Mouse (Mus musculus) testis, postnatal 10 days (tissue): ENCODE measurements around the gene 2310034G01Rik.

Source experiments
- DNase-seq: peaks from one replicate; pipeline ENCODE4 v3.0.0; 2021; ENCODE audit warnings: low spot score

Gene 2310034G01Rik

GRCm38 (mm10) chr19:46314872-46315742 lies 35.0 kb downstream of the 2310034G01Rik start:
- DNase-seq, result peak; percentile 36

- peak; percentile 72 for DNase-seq
Observed at GRCm38 (mm10) chr19:46314151-46314601, 35.9 kb downstream of the 2310034G01Rik start.

DNA sequence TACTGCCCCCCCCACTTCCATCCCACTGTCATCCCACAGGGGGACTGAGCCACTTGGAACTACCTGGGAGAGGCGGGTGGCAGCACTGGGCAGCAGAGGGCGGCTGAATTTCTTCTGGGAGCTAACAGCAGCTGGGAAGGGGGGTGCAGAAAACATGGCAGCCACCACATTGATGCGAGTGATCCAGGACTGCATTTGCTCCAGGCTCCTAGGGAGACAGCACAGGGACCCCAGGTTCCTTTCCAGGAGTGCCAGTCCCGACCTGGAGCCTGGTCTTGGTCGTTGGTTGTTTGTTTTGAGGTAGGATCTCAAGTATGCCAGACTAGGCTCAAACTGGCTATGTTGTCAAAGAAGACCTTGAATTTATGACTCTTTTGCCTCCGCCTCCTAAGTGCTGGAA lies 36.5 kb downstream of the 2310034G01Rik start:
- peak; percentile 41 for DNase-seq

- peak; percentile 35 for DNase-seq
Observed at GRCm38 (mm10) chr19:46313116-46313515, 37.0 kb downstream of the 2310034G01Rik start.

- DNase-seq, result peak; percentile 42
Observed at GRCm38 (mm10) chr19:46312566-46312965, 37.5 kb downstream of the 2310034G01Rik start.

GRCm38 (mm10) chr19:46311341-46311740 lies 38.8 kb downstream of the 2310034G01Rik start:
- peak; percentile 37 for DNase-seq

GRCm38 (mm10) chr19:46310312-46310865 lies 39.7 kb downstream of the 2310034G01Rik start:
- DNase-seq, result peak; percentile 37

DNA sequence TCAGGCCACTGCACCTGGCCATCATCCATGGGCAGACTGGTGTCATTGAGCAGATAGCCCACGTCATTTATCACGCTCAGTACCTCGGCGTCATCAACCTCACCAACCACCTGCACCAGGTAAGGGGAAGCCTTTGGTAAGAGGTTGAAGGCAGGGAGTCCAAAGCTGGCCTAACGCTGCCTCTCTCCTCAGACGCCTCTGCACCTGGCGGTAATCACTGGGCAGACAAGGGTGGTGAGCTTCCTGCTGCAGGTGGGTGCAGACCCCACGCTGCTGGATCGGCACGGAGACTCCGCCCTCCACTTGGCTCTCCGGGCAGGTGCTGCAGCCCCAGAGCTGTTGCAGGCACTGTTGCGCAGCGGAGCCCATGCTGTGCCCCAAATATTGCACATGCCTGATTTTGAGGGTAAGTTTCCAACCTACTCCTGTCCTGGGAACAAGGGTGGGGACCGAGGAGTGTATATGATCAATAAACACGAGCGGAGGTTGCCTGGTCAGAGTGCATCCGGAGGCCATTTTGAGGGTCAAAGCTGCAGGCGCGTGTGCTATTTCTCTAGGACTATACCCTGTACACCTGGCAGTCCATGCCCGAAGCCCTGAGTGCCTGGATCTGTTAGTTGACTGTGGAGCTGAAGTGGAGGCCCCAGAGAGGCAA lies 40.3 kb downstream of the 2310034G01Rik start:
- peak; percentile 44 for DNase-seq

GRCm38 (mm10) chr19:46308706-46309435 lies 41.2 kb downstream of the 2310034G01Rik start:
- peak; percentile 95 for DNase-seq

- peak; percentile 45 for DNase-seq
Observed at GRCm38 (mm10) chr19:46308303-46308702, 41.8 kb downstream of the 2310034G01Rik start.

DNA sequence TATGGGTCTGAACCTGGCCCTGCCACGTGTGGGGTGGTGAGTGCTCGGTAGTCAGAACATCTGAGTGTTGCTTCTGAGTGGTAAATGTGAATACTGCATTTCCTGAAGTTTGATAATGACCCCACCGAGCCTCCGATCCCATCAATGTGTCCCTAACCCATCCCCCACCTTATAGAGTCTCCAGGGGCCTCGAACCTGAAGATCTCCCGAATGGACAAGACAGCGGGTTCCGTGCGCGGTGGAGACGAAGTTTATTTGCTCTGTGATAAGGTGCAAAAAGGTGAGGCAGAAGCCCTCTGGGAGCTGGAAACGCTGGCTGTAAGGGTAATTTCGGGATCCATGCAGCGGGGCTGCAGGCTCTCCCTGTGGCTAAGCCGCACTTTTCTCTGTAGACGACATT lies 42.3 kb downstream of the 2310034G01Rik start:
- DNase-seq, result peak; percentile 38

DNA sequence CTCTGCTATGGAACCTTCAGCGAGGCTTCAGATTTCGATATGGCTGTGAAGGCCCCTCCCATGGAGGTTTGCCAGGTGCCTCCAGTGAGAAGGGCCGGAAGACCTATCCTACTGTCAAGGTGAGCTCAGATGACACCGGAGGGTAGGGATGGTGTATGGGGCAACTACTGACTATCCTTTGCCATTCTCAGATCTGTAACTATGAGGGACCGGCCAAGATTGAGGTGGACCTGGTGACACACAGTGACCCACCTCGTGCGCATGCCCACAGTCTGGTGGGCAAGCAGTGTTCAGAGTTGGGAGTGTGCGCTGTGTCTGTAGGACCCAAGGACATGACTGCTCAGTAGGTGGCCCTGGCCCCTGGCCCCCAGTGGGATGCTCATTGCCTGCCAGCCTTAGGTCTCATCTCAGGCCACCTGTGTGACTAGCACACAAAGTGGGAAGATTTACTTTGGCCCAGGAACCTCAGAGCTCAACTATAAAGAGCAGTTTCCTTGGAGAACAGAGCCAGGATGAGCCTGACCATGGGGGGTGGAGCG lies 43.3 kb downstream of the 2310034G01Rik start:
- peak; percentile 45 for DNase-seq

GRCm38 (mm10) chr19:46306268-46306610 lies 43.9 kb downstream of the 2310034G01Rik start:
- no peak for DNase-seq

GRCm38 (mm10) chr19:46305432-46306267 lies 44.5 kb downstream of the 2310034G01Rik start:
- DNase-seq, result peak; percentile 96

DNA sequence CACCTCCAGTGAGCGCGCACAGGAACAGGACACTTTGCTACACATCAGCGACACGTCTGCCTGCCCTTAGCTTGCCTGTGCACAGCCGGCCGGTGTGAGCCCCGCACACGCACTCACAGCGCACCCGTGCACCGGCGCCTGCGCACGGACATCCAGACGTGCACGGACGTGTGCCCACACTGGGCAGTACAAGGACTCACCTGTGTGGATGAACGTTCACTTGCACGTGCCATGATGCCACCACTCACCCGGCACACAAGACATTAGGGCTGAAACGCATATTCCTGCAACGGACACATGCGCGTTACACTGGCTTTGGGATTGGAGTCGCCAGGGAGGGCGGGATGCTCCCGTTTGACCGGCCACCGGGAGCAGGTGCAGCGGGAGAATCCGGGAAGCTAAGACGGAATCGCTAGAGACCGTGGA lies 45.2 kb downstream of the 2310034G01Rik start:
- DNase-seq, result no peak

DNA sequence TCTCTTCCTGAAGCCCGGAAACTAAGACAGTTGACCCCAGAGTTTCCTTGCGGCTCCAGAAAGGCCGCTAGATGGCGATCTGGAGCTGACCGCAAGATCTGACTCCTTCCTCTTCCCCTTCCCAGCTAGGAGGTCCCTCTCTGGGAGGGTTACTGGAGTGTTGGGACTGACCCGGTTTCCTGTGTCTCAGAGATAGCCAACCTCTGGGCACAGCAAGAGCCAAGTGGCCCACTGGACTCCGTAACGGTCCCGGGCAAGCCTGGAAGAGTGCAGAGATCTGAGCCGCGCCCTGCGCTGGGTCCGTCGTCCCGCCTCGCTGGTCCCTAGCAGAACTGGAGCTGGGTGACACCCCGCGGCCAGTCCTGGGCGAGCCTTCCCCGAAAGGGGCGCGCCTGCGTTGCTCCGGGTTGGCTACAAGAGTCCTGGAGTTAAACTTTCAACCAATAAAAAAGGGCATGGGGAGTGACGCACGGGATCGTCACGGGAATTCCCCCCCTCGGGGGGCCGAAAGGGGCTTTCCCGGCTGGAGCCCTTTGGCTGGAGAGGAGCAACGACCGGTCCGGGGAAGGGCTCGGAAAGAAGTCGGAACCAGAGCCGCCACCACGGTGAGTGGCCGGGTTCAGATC lies 45.8 kb downstream of the 2310034G01Rik start, which contains the start of gene Nfkb2:
TSS of gene Nfkb2 (plus strand) at position 105 of the 626 bp plus-strand sequence.
- DNase-seq, result peak; percentile 89

GRCm38 (mm10) chr19:46303251-46304215 lies 46.6 kb downstream of the 2310034G01Rik start:
- DNase-seq, result peak; percentile 45

DNA sequence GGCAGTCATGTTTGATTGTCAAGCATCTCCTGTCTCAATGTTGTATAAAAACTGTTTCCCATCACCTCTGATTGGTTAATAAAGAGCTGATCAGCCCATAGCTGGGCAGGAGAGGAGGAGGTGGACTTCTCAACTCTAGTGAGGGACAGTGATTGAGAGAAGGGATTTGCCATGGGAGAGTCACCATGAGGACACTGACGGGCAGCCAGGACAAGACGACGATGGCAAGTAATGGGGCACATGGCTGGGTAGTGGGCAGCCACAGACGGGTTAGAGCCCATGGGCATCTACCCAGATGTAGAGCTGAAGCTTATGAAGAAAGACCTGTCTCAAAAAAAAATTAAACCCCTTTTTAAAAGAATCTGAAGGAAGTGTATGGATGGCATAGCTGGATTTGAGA lies 47.6 kb downstream of the 2310034G01Rik start:
- peak; percentile 22 for DNase-seq
